Mouse (Mus musculus): ENCODE results near the gene Tmc1. TPM values are rescaled to one million over a fixed set of nuclear protein-coding genes. Genes with fewer than 3 reads are reported as not detected.

Tmc1 gene
- polyA plus RNA-seq, 1 experiment: not detected

GRCm38 (mm10) chr19:20918241-20918640, 35.8 kb downstream of the Tmc1 start:
- no peak overlapping the region for H3K27ac ChIP-seq (ENCODE audit: insufficient read depth, low read depth, low read length)

GRCm38 (mm10) chr19:20915151-20915550, 38.9 kb downstream of the Tmc1 start:
- H3K27ac ChIP-seq (ENCODE audit: insufficient read depth, low read depth, low read length): no peak overlapping the region
- H3K4me3 ChIP-seq (ENCODE audit: insufficient read depth, low read depth, low read length): no peak overlapping the region
- H3K4me1 ChIP-seq (ENCODE audit: control insufficient read depth, insufficient read depth, low read length): no peaks in the 10 kb centered on the region
- TF ChIP-seq CTCF (IDR thresholded peaks at IDR 0.05; ENCODE audit: insufficient read depth, low read depth, low read length) (no peak), POLR2A (IDR thresholded peaks at IDR 0.05; ENCODE audit: insufficient read depth, low read depth, low read length) (no peak)
- WGBS: 94% methylated on average over 2 of the region's 2 CpGs

More at GRCm38 (mm10) chr19:20918241-20918640, 35.8 kb downstream of the Tmc1 start:
- Histone ChIP-seq H3K4me1 (ENCODE audit: control insufficient read depth, insufficient read depth, low read length) (no peaks in the 10 kb centered on the region), H3K4me3 (ENCODE audit: insufficient read depth, low read depth, low read length) (no peak overlapping the region)
- WGBS: 80% methylated on average over 4 of the region's 4 CpGs
- no peak for TF ChIP-seq POLR2A (IDR thresholded peaks at IDR 0.05; ENCODE audit: insufficient read depth, low read depth, low read length)
- no peak for TF ChIP-seq CTCF (IDR thresholded peaks at IDR 0.05; ENCODE audit: insufficient read depth, low read depth, low read length)

DNA sequence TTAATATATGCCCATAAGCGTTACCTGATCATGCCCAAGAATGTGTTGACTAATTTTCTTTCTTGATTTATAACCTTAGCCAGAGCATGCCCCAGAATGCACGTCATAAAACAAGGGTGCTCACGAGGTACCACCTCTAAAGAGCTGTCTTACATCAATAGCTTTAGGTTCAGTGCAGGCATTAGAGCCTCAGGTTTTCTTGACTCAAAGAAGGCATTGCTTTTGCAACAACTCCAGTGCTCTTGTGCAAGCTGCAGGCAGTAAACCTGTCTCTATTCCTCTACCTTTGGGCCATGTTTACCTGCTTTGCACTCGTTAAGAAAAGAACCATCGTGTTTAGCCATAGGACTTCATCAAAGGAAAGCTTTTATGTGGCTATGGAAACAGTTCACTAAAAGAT, 43.6 kb downstream of the Tmc1 start:
- H3K4me3 ChIP-seq (ENCODE audit: insufficient read depth, low read depth, low read length): no peak overlapping the region
- H3K27ac ChIP-seq (ENCODE audit: insufficient read depth, low read depth, low read length): no peak overlapping the region
- TF ChIP-seq CTCF (IDR thresholded peaks at IDR 0.05; ENCODE audit: insufficient read depth, low read depth, low read length) (no peak), POLR2A (IDR thresholded peaks at IDR 0.05; ENCODE audit: insufficient read depth, low read depth, low read length) (no peak)
- WGBS: 87% methylated on average over 5 of the region's 5 CpGs
- H3K4me1 ChIP-seq (ENCODE audit: control insufficient read depth, insufficient read depth, low read length): no peaks in the 10 kb centered on the region

DNA sequence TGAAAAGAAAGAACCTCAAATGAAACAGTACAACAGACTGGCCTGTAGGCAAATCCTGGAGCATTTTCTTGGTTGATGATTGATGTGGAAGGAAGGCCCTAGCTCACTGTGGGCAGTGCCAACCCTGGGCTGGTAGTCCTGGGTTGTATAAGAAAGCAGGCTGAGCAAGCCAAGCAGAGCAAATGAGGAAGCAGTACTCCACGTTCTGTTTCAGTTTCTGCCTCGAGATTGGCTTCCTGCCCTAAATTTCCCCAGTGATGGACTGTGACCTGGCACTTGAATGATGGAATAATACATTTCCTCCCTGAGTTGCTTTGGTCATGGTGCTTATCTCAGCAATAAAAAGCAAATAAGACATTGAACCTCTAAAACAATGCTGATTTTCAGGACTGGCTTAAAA, 72.8 kb downstream of the Tmc1 start:
- H3K27ac ChIP-seq (ENCODE audit: insufficient read depth, low read depth, low read length): no peak overlapping the region
- H3K4me3 ChIP-seq (ENCODE audit: insufficient read depth, low read depth, low read length): no peak overlapping the region
- WGBS: 52% methylated on average over 2 of the region's 2 CpGs
- TF ChIP-seq CTCF (IDR thresholded peaks at IDR 0.05; ENCODE audit: insufficient read depth, low read depth, low read length) (no peak), POLR2A (IDR thresholded peaks at IDR 0.05; ENCODE audit: insufficient read depth, low read depth, low read length) (no peak)
- no peaks in the 10 kb centered on the region for H3K4me1 ChIP-seq (ENCODE audit: control insufficient read depth, insufficient read depth, low read length)

DNA sequence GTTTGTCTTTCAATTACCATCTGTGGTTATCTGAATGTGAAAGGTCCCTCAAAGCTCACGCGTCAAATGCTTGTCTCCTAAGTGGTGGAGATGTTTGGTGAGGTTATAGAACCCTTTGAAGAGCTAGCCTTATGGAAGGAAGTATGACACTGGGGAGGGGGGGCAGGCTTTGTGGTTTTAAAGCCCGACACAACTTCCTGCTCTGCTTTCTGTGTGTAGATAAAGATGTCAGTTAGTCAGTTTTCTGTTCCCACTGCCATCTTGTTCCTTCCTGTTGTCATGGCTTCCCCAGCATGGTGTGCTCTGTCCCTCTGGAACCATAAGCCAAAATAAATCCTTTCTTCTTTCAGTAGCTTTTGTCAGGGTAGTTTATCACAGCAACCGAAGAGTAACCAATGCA, 78.1 kb downstream of the Tmc1 start:
- Histone ChIP-seq H3K27ac (ENCODE audit: insufficient read depth, low read depth, low read length) (no peak overlapping the region), H3K4me3 (ENCODE audit: insufficient read depth, low read depth, low read length) (no peak overlapping the region), H3K4me1 (ENCODE audit: control insufficient read depth, insufficient read depth, low read length) (no peaks in the 10 kb centered on the region)
- WGBS: 85% methylated on average over 4 of the region's 4 CpGs
- no peak for TF ChIP-seq CTCF (IDR thresholded peaks at IDR 0.05; ENCODE audit: insufficient read depth, low read depth, low read length)

- Histone ChIP-seq H3K4me3 (ENCODE audit: insufficient read depth, low read depth, low read length) (no peak overlapping the region), H3K27ac (ENCODE audit: insufficient read depth, low read depth, low read length) (no peak overlapping the region), H3K4me1 (ENCODE audit: control insufficient read depth, insufficient read depth, low read length) (no peaks in the 10 kb centered on the region)
- no peak for TF ChIP-seq CTCF (IDR thresholded peaks at IDR 0.05; ENCODE audit: insufficient read depth, low read depth, low read length)
- no peak for TF ChIP-seq POLR2A (IDR thresholded peaks at IDR 0.05; ENCODE audit: insufficient read depth, low read depth, low read length)
- 89% methylated on average over 4 of the region's 4 CpGs for WGBS
These were observed 92.2 kb downstream of the Tmc1 start for GRCm38 (mm10) chr19:20861779-20862178.

- Histone ChIP-seq H3K4me1 (ENCODE audit: control insufficient read depth, insufficient read depth, low read length) (no peaks in the 10 kb centered on the region), H3K27ac (ENCODE audit: insufficient read depth, low read depth, low read length) (no peak overlapping the region)
- WGBS: 88% methylated on average over 1 of the region's 1 CpGs
These were observed 93.7 kb downstream of the Tmc1 start for GRCm38 (mm10) chr19:20860270-20860669.

DNA sequence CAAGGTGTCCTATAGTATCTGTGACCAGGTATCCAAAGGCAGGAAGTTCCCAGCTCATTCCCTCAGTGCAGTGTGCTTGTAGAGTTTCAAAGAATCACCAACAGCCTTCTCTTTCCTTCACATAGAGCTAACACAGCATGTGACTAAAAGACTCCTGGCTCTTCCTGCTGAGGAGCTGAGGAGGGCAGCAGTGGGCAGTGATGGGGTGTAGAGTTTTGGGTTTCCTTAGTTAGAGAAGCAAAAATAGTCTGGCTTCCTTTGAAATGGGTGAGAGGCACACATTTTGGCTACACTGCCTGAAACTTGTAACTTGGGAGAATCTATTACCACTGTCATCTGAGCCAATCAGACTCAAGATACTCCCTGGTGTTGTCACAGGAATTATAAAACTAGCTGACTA, 96.2 kb downstream of the Tmc1 start:
- H3K4me1 ChIP-seq (ENCODE audit: control insufficient read depth, insufficient read depth, low read length): no peaks in the 10 kb centered on the region
- no peak for TF ChIP-seq POLR2A (IDR thresholded peaks at IDR 0.05; ENCODE audit: insufficient read depth, low read depth, low read length)
- no peak for TF ChIP-seq CTCF (IDR thresholded peaks at IDR 0.05; ENCODE audit: insufficient read depth, low read depth, low read length)
- no peak overlapping the region for H3K27ac ChIP-seq (ENCODE audit: insufficient read depth, low read depth, low read length)
- H3K4me3 ChIP-seq (ENCODE audit: insufficient read depth, low read depth, low read length): no peak overlapping the region

More at GRCm38 (mm10) chr19:20860270-20860669, 93.7 kb downstream of the Tmc1 start:
- TF ChIP-seq POLR2A (IDR thresholded peaks at IDR 0.05; ENCODE audit: insufficient read depth, low read depth, low read length) (no peak), CTCF (IDR thresholded peaks at IDR 0.05; ENCODE audit: insufficient read depth, low read depth, low read length) (no peak)
- H3K4me3 ChIP-seq (ENCODE audit: insufficient read depth, low read depth, low read length): no peak overlapping the region

- Histone ChIP-seq H3K27ac (ENCODE audit: insufficient read depth, low read depth, low read length) (no peak overlapping the region), H3K4me3 (ENCODE audit: insufficient read depth, low read depth, low read length) (no peak overlapping the region), H3K4me1 (ENCODE audit: control insufficient read depth, insufficient read depth, low read length) (no peaks in the 10 kb centered on the region)
- WGBS: 41% methylated on average over 5 of the region's 5 CpGs
- TF ChIP-seq CTCF (IDR thresholded peaks at IDR 0.05; ENCODE audit: insufficient read depth, low read depth, low read length) (no peak), POLR2A (IDR thresholded peaks at IDR 0.05; ENCODE audit: insufficient read depth, low read depth, low read length) (no peak)
These were observed 105.1 kb downstream of the Tmc1 start for GRCm38 (mm10) chr19:20848906-20849305.

DNA sequence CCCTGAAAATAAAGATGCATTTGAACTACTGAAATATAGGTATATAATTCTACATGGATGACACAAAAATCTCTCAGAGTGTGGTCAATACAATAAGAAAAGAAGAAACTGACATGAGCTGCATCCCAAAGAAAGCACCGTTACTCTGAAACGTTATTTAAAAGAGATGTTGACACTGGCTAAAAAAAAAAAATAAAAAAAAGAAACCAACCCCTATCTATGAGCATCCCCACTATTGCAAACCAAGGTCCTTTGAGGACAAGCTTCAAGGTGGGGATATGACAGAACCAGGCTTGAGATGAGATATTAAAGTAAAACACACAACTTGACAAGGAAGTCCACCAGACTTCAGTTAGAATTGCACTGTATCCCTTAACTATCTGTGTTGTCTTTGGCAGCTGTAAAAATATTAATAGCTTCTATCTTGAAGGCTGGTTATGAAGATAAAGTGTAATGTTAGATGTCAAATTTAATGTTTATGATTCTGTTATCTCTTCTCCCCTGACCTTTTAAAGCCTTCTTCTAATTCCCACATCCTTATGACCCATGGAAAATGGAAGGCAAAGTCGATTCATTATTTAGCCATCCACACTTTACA, 106.4 kb downstream of the Tmc1 start:
- 65% methylated on average over 3 of the region's 3 CpGs for WGBS
- H3K4me3 ChIP-seq (ENCODE audit: insufficient read depth, low read depth, low read length): no peak overlapping the region
- no peaks in the 10 kb centered on the region for H3K4me1 ChIP-seq (ENCODE audit: control insufficient read depth, insufficient read depth, low read length)
- H3K27ac ChIP-seq (ENCODE audit: insufficient read depth, low read depth, low read length): no peak overlapping the region
- no peak for TF ChIP-seq POLR2A (IDR thresholded peaks at IDR 0.05; ENCODE audit: insufficient read depth, low read depth, low read length)
- TF ChIP-seq CTCF (IDR thresholded peaks at IDR 0.05; ENCODE audit: insufficient read depth, low read depth, low read length): no peak
